ENCODE assay signal across 8 mouse cellular contexts in the genomic region with DNA sequence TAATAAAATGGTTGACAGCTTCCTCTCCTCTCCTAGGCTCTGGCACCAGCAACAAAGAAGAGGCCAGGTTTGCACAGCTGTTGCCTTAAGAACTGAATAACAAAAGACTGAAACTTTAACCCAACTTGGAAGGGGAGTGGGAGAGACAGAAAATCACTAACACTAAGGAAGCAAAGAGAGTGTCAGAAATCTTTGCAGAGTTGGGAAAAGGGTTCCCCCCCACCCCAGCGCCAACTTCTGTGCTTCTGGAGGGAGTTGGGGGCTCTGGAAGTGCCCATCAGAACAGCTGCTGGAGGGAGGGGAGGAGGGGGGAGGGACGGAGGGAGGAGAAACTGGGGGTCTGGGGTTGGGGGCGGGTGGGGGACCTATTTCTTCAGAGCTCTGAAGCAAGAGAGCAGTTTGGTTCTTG.
A peak's percentile ranks its signal among the peaks of the same experiment; 100 is the strongest.
DNase-seq lines count a peak whose midpoint lies in the region; ATAC-seq and TF ChIP-seq lines count a peak whose summit lies in the region.

No protein-coding gene starts in this region.

- no peaks in the 10 kb centered on the region for H3K79me2 ChIP-seq in myocyte (ENCODE audit: control insufficient read depth, insufficient read depth)

- peak overlapping the region; percentile 95 for H3K27ac ChIP-seq in kidney, embryonic 15.5 days

- no peak for TF ChIP-seq POLR2A in brain, embryonic 14.5 days (IDR thresholded peaks at IDR 0.05; ENCODE audit: borderline replicate concordance, extremely low read depth, insufficient read depth, insufficient read length, poor library complexity, severe bottlenecking)
- TF ChIP-seq POLR2A in myocyte (IDR thresholded peaks at IDR 0.05; ENCODE audit: insufficient read length, low read depth), result no peak

- H3K27me3 ChIP-seq in kidney, embryonic 15.5 days, result no peaks in the 10 kb centered on the region
- H3K27me3 ChIP-seq in myocyte (ENCODE audit: control insufficient read depth, insufficient read depth, insufficient read length), result no peaks in the 10 kb centered on the region

- H3K4me2 ChIP-seq in kidney, embryonic 15.5 days, result peak overlapping the region; percentile 54
- H3K4me2 ChIP-seq in myocyte (ENCODE audit: low read depth), result peak overlapping the region; percentile 34

- WGBS in kidney, embryonic 15.5 days, result 4% methylated on average over 3 of the region's 3 CpGs

- H3K9me3 ChIP-seq in kidney, embryonic 15.5 days (replicated peaks), result no peaks in the 10 kb centered on the region

- DNase-seq in kidney, adult 11 months, result no peak
- peak; percentile 62 for DNase-seq in brain, embryonic 14.5 days (ENCODE audit: low read depth)
- peak; percentile 16 for DNase-seq in heart, postnatal 4 days
- DNase-seq in gastrocnemius, postnatal 4 days (ENCODE audit: low spot score in 2 of 2), result no peak
- DNase-seq in spleen, postnatal 4 days (ENCODE audit: low spot score in 2 of 2), result no peak
- DNase-seq in gastrocnemius, postnatal 10 days, result no peak

- H3K9ac ChIP-seq in kidney, embryonic 15.5 days, result no peak overlapping the region

- no peaks in the 10 kb centered on the region for H3K36me3 ChIP-seq in kidney, embryonic 15.5 days
- H3K36me3 ChIP-seq in myocyte (ENCODE audit: control insufficient read depth, insufficient read depth), result no peaks in the 10 kb centered on the region

- H3K4me3 ChIP-seq in kidney, embryonic 15.5 days (replicated peaks), result no peak overlapping the region
- H3K4me3 ChIP-seq in myocyte, result no peak overlapping the region

- peak; percentile 59 for ATAC-seq in kidney, embryonic 15.5 days (replicated peaks; ENCODE audit: low FRiP score)

- no peak overlapping the region for H3ac ChIP-seq in myocyte (ENCODE audit: control insufficient read depth, insufficient read length)

- TF ChIP-seq CTCF in brain, embryonic 14.5 days (IDR thresholded peaks at IDR 0.05; ENCODE audit: borderline replicate concordance, extremely low read depth, insufficient read depth, insufficient read length), result no peak

- peaks cover 47% of the 10 kb centered on the region for H3K4me1 ChIP-seq in kidney, embryonic 15.5 days

TF ChIP-seq in myocyte, 11 proteins besides CTCF, POLR2A, EP300 and RAD21:
- TF ChIP-seq TCF12 (IDR thresholded peaks at IDR 0.05; ENCODE audit: insufficient read depth, poor library complexity, severe bottlenecking), result no peak
- TF ChIP-seq E2F4 (IDR thresholded peaks at IDR 0.05; ENCODE audit: insufficient read depth), result no peak
- TF ChIP-seq MYOG (IDR thresholded peaks at IDR 0.05; ENCODE audit: control insufficient read depth in 1 of 3, insufficient read depth in 1 of 3, insufficient read length in 2 of 3, low read depth in 2 of 3), result no peak
- no peak for TF ChIP-seq MAX (IDR thresholded peaks at IDR 0.05; ENCODE audit: low read depth)
- no peak for TF ChIP-seq TCF3 (IDR thresholded peaks at IDR 0.05; ENCODE audit: insufficient read length, low read depth)
- TF ChIP-seq USF1 (IDR thresholded peaks at IDR 0.05; ENCODE audit: low read depth), result no peak
- no peak for TF ChIP-seq MYOD1 (IDR thresholded peaks at IDR 0.05; ENCODE audit: control insufficient read depth in 1 of 3, insufficient read length in 2 of 3, low read depth in 2 of 3)
- no peak for TF ChIP-seq POLR2AphosphoS2 (IDR thresholded peaks at IDR 0.05; ENCODE audit: insufficient read length, low read depth)
- TF ChIP-seq REST (IDR thresholded peaks at IDR 0.05; ENCODE audit: insufficient read depth, insufficient read length), result no peak
- TF ChIP-seq CEBPB (IDR thresholded peaks at IDR 0.05; ENCODE audit: insufficient read depth, poor library complexity, severe bottlenecking), result no peak
- no peak for TF ChIP-seq SRF (IDR thresholded peaks at IDR 0.05; ENCODE audit: control insufficient read depth, insufficient read length, low read depth)

Comparison
In these comparisons a context has a peak if more than half of its experiments do, and no peak if none do; other contexts are left out.
1. DNase-seq: peak in brain, embryonic 14.5 days (single experiment) and heart, postnatal 4 days (single experiment); none in kidney, adult 11 months (single experiment), gastrocnemius, postnatal 4 days (0 of 2), spleen, postnatal 4 days (0 of 2) and gastrocnemius, postnatal 10 days (single experiment).